Mouse (Mus musculus) heart, adult 2 months (tissue): Measurements from ENCODE around the gene Dock2.

Source experiments
- CTCF ChIP-seq: fragments of 200-600 bp; IDR thresholded peaks from 2 replicates; pipeline ENCODE4 v1.8.1; 2022; ENCODE audit warnings: antibody characterized with exemption, mild to moderate bottlenecking, moderate library complexity
- POLR2A ChIP-seq: fragments of 200-500 bp; IDR thresholded peaks from 2 replicates; pipeline ENCODE4 v1.6.1; 2011; ENCODE audit warnings: mild to moderate bottlenecking, low read depth, low read length, control low read depth; ENCODE audit not compliant: insufficient read depth

DNA sequence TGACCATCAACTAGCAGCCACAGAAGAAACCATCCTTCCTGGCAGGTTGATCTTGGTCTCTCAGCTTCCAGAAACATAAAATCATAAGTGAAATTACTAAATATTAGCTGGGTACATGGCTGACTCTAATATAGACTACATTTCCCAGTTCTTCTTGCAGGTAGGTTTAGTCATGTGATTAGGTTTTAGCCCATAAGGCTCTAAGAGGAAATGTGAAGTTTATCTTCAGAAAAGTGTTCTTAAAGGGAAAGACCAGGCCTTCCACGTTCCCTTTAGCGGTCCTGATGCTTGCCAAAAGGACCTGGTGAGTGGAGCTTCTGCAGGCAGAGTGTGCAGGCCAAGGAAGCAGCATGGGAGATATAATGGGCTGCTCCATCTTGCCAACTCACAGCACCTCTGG lies 2.9 kb downstream of the Dock2 start:
- TF ChIP-seq POLR2A (no peak), CTCF (no peak)
